Mouse (Mus musculus) MEL-GATA-1-ER (cell line): ENCODE measurements around the gene Sdc4.

Source experiments
- DNase-seq: peaks from one replicate; pipeline ENCODE4 v3.0.0-alpha.2; 2012; ENCODE audit warnings: low read depth; ENCODE audit errors: extremely low read depth

Sdc4 gene

DNA sequence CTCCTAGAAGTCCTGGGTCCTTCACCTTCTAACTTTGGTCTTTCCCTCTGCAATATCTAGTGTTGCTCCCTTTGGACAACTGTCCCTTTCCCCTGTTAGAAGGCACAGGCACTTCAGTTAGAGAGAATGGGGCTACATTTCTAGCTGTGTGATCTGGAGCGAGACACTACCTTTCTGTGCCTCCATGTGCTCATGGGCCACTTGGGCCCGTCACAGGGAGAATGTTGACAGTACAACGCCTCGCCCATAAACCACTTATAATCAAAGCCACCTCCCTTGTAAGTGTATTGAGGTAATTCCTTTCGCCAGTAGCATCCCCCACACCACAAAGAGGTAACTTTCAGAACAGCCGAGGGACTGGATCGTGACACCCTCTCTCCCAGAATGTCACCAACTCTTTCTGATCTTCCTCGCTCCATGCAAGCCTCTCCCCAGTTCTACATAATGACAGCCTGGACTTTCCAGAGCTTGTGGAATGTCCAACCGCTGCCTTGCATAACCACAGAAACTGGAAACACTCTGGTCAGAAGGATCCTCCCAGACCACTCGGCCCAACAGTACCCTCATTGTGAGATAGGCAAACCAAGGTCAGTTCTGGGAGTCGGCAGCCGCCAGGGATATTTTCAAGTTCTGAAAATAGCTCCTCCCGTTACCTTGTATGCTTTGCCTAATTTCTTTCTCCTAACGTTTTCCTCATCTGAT, 5.8 kb upstream of the Sdc4 start:
- no peak for DNase-seq

DNA sequence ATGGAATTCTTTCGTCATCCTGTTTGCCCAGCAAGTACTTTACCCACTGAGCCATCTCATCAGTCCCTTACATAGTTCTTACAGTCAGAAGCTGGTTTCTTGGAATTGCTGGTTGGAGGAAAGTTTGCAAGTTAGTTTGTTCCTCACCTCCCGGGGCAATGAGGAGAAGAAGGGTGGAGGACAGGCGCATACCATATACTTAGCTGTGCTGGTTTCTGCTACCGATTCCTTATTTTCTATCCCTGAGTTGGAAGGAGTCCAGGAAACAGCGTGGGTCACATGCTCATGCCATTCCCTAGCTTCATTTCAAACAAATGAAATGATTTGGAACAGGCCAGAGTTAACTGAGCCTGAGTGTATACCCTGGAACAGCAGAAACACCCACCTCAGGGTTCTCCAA, 5.2 kb upstream of the Sdc4 start:
- no peak for DNase-seq

DNA sequence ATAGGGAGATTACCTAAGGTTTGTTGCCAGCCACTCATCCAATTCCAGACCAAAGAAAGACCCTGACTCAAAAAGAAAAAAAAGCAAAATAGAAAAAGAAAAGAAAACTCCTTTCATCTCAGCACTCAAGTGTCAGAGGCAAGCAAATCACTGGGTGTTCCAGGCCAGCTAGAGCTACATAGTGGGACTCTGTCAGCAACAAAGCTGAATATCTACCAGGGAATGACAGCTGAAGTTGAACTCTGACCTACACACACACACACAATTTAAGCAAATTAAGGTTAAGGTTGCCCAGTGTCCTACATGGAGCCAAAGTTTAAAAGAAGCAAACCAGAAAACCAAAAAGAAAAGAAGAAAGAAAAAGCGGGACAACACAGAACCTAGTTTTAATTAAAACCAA, 4.5 kb upstream of the Sdc4 start:
- DNase-seq = no peak

DNA sequence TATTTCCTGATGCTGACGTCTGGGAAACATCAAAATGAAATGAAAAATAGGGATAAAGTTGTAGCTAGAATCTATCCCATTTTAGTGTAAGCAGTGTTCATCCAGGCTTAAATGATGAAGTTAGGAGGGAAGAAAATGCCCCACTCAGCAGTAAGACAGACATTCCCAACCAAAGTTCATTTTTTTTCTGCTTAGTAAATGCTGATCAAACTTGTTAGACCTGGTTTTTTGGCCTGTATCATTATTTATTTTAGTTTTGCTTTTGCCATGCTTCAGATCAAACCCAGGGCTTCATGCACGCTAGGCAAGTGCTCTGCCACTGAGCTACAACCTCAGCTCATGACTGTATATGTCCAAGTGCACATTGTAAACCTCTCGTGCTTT, 2.4 kb upstream of the Sdc4 start:
- no peak for DNase-seq

- DNase-seq = no peak
These were observed 1.9 kb upstream of the Sdc4 start for GRCm38 (mm10) chr2:164445399-164446085.

DNA sequence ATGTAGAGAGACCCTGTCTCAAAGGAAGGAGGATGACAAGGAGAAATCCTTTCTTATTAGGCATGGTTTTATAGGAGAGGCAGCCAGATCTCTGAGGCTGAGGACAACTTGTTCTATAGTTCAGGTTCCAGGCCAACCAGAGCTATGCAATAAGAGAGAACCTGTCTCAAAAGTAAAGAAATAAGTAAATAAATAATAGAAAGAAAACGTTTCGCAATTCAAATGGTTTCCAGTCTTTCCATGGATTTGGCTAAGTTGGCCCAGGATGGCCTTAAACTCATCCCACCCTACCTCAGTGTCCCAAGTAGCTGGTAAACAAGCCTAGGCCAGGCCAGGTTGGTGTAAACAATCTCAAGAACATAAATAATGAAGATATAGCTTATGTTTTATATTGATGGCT, 1.0 kb upstream of the Sdc4 start:
- no peak for DNase-seq

DNA sequence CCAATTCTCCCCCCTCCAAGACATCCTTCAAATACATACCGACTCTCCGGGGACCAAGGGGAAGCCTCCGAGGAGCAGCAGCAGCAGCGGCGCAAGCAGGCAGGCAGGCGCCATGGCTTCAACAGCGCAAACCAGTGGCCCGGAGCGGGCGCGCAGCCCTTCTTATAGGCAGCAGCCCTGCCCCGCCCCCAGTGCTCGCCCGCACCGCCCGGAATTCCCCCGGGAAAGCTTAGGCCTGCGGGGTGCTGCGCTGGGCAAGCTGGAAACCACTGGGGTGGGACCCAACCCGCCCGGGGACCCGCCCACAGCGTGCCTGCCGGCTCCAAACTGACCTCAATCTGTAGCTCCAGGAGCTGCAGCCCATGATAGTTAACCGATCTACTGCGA, 643 bp downstream of the Sdc4 start:
- no peak for DNase-seq

DNA sequence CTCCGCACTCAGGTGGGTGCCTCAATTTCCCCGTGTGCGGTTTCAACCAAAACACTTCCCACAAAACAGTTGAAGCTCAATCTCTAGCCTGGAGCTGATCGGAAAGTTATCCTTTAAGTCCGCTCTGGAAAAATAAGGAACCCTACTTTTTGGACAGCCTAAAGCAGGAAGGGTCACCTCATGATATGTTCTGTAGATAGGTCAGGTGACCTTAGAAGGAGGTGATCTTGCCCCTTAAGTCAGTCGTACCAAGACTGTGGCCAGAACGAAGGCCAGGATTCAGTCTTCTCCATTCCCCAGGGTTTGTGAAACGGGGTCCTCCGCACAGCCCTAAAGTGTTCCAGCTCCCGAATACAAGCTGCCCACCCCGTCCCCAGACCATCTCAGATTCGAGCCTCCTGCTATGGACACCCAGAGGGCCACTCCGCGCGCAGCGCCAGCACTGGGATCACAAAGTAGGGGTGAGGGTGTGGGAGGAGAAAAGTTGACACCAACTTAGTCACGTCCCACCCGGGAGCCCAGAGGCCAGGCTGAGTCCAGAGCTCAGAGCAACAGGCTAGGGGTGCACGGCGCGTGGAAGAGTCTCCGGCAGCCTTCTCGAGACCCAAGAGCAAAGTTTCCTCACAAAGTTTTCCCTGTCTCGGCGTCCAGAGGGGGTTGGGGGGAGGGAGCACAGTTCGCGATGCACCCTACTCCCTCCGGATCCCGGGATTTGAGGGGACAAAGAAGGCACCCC, 1.2 kb downstream of the Sdc4 start:
- no peak for DNase-seq

DNA sequence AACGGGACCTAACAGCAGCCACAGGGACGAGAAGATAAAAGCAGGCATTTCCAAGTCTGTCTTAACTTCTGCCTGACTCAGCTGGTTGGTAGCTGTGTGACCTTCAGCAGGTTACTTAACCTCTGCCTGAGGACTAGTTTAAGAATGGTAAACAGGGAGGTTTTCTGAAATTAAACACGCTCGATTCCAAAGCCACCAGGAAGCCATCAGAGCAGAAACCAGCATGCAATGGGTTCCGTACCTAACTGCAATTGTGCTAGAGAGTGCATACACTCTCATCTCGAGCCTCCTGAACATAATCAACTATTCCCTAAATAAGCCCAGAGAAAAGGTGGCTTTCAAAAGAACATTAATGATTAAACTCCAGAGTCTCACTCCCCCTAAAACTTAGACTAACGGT, 2.0 kb downstream of the Sdc4 start:
- no peak for DNase-seq

DNA sequence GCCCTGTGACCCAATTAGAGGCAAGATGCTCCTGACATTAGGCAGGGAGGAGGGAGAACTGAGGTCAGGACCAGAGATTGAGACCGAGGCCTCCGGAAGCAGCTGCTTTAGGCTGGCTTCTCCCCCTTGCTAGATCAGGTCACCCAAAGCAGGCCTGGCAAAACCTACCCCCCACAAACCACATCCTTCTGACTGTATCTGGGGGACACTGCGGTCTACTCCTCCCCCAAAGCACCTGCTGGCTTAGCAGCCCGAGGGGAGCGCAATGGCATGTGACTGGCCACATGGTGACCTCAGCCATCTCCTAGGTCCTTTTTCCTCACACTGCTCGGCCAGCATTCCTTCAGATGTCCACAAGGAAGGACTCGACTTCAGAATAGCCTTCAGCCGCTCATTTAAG, 2.5 kb downstream of the Sdc4 start:
- DNase-seq = no peak

DNA sequence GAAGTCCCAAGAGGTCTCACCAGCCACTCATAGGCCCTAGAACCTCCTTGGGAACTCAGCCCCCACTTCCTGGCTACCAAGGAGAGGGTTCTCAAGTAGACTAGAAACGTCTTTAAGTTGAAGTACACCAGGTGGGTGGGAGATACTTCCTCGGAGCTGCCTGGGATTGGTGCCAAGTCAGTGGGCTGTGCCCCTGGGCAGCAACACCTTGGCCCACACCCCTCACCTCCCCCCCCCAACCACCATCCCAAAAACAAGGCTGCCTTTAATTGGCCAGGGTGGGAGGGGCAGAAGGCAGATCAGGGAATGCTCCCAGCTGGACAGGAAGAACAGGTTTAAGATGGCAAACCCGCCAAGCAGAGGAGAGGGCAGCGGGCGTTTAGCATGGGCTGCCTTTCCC, 3.4 kb downstream of the Sdc4 start:
- DNase-seq = no peak

GRCm38 (mm10) chr2:164439001-164439421, 4.7 kb downstream of the Sdc4 start:
- no peak for DNase-seq

DNA sequence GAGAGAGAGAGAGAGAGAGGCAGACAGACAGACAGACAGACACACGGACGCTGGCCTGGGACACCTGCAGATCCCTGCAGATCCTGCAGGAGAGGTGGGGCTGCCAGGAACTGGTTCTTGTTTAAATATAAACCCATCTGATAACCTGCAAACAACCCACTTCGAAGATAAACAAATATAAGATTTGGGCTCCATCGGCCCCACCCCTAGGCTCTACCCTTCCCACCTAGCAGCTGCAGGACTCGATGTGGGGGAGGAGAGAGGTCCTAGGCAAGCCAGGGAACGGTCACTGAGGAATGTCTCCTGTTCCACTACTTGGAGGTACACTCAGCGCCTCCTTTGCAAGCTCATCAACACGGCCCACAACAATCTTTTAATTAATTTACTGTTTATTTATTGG, 5.4 kb downstream of the Sdc4 start:
- no peak for DNase-seq

- DNase-seq = no peak
These were observed 6.0 kb downstream of the Sdc4 start for GRCm38 (mm10) chr2:164437710-164438109.

GRCm38 (mm10) chr2:164436961-164437360, 6.7 kb downstream of the Sdc4 start:
- no peak for DNase-seq

- DNase-seq = no peak
These were observed 7.3 kb downstream of the Sdc4 start for GRCm38 (mm10) chr2:164436215-164436913.

DNA sequence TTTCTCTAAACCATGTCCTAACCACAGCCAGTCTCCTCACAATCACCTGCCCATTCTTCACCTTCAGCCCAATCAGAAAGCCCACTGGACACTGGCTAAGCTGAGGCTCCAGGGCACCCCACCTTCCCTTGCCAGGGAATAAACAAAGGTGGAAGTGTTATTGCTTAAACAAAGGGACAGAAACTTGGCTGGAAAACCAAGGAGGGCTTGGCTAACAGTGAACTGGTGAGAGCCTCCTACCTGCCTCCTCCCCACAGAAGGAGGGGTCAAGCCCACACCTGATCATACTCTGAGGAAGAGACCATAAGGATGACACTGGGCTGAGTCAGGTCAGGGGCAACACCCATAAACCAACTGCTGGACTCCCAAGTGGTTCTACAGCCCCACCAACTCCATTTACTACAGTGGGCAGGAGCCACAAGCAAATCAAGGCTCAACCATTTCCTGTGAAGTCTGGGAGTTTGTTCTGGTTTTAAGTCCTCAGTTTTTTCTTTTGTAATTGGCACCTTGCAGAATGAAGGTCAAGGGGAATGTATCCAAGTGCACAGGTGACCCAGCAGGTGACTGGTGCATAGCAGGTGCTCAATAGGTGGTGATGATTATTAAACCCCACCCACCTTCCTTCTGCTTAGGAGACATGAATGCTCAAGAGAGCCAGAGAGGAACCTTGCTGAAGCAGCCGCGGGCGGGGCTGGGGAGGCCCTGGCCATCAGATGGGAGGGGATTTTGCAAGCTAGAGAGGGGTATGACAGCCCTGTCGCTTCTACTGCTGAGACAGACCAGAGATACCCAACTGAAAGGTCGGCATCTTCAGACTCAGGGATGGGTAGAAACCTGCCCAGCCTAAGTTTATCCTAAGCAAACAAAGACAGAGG, 8.2 kb downstream of the Sdc4 start:
- DNase-seq = no peak

DNA sequence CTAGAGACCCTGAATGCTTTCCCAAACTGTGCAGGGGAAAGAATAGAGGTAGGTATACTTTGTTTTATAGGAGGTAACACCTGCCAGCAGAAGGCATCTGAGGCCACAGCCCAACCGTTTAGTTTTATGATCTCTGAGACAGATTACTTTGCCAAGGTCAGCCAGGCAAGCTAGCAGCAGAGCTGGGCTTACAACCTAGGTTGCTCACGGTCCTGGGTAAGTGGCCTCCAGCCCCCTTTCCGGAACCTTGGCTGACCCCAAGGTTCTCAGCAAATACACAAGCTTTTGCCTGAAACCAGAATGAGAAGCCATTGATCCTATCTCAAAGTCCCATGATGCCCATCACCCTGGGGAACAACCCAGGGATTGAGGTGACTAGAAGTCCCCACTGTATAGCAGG, 9.0 kb downstream of the Sdc4 start:
- no peak for DNase-seq

DNA sequence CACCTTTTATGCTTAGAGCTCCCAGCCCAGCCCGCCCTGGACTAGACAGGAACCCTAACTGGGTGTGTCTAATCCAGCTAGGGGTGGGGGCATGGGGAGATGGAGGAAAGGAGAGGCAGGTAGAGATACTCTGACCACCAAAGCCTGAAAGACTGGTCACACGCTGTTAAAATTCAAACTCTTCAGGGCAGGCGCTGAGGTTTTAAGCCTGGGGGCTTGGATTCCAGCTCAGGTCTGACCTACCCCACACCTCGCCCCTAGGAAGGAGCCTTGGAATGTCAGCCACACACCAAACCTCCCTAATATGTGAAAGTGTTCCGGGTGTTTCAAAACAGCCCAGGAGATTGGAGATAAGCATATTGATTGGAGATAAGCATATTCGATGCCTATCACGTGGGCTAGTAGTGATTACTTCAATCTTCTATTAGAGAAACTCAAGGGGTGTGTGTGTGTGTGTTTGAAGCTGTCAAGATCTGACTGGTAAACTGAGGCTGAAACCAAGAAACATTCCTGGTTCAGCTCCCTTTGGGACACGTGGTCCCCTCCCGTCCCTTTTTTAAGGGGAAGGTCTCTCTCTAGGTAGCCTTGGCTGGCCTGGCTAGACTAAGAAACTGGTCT, 10.3 kb downstream of the Sdc4 start:
- DNase-seq = no peak

GRCm38 (mm10) chr2:164432541-164433191, 11.0 kb downstream of the Sdc4 start:
- no peak for DNase-seq
